Mouse (Mus musculus) megakaryocyte, embryonic 14.5 days (primary cell): ENCODE results near the gene Gm26661. TPM values are rescaled to one million over a fixed set of nuclear protein-coding genes. Genes with fewer than 3 reads are reported as not detected.

Source experiments
- H3K27me3 ChIP-seq: replicated peaks from 2 replicates; pipeline ENCODE3; 2012; ENCODE audit warnings: inconsistent platforms
- H3K36me3 ChIP-seq: replicated peaks from 2 replicates; pipeline ENCODE3; 2012; ENCODE audit warnings: low read length, inconsistent platforms, mixed read lengths
- H3K4me1 ChIP-seq: 2 replicates; pipeline ENCODE4 v1.6.1; 2012; ENCODE audit warnings: inconsistent platforms
- H3K4me3 ChIP-seq: replicated peaks from 2 replicates; pipeline ENCODE3; 2012; ENCODE audit warnings: moderate library complexity, mild to moderate bottlenecking, inconsistent platforms
- H3K9me3 ChIP-seq: 2 replicates; pipeline ENCODE4 v1.6.1; 2012; ENCODE audit warnings: inconsistent platforms
- FLI1 ChIP-seq: IDR thresholded peaks from 2 replicates; pipeline ENCODE4 v1.6.1; 2012; ENCODE audit warnings: low read length, inconsistent platforms, mixed read lengths
- GATA1 ChIP-seq: IDR thresholded peaks from 3 replicates; pipeline ENCODE4 v1.6.1; 2012; ENCODE audit warnings: mixed read lengths, low read length, inconsistent platforms, borderline replicate concordance
- polyA plus RNA-seq: library from polyadenylated mRNA; stranded (reverse); fragments of >175 nt; gene quantifications from 2 replicates; pipeline ENCODE4 v1.2.3, GENCODE M21; 2012; ENCODE audit warnings: low replicate concordance; ENCODE audit not compliant: insufficient read depth

Gene Gm26661
- polyA plus RNA-seq, 1 experiment: not detected

GRCm38 (mm10) chr14:7821341-7821740, 30.0 kb downstream of the Gm26661 start:
- Histone ChIP-seq H3K36me3 (no peaks in the 10 kb centered on the region), H3K4me3 (no peak overlapping the region), H3K4me1 (peaks cover 32% of the 10 kb centered on the region), H3K27me3 (peaks cover 25% of the 10 kb centered on the region), H3K9me3 (no peaks in the 10 kb centered on the region)
- TF ChIP-seq FLI1 (no peak), GATA1 (no peak)

GRCm38 (mm10) chr14:7822693-7823092, 31.3 kb downstream of the Gm26661 start:
- Histone ChIP-seq H3K4me1 (peaks cover 38% of the 10 kb centered on the region), H3K27me3 (peaks cover 25% of the 10 kb centered on the region), H3K4me3 (no peak overlapping the region), H3K9me3 (no peaks in the 10 kb centered on the region), H3K36me3 (no peaks in the 10 kb centered on the region)
- TF ChIP-seq FLI1 (no peak), GATA1 (no peak)

GRCm38 (mm10) chr14:7824651-7825268, 33.4 kb downstream of the Gm26661 start:
- Histone ChIP-seq H3K4me1 (peaks cover 18% of the 10 kb centered on the region), H3K36me3 (no peaks in the 10 kb centered on the region), H3K27me3 (peaks cover 8% of the 10 kb centered on the region), H3K9me3 (no peaks in the 10 kb centered on the region), H3K4me3 (no peak overlapping the region)
- no peak for TF ChIP-seq FLI1
- no peak for TF ChIP-seq GATA1

GRCm38 (mm10) chr14:7826151-7826937, 35.0 kb downstream of the Gm26661 start:
- Histone ChIP-seq H3K4me1 (peaks cover 18% of the 10 kb centered on the region), H3K4me3 (peak overlapping the region; percentile 33), H3K36me3 (no peaks in the 10 kb centered on the region), H3K27me3 (peaks cover 6% of the 10 kb centered on the region), H3K9me3 (peaks cover 4% of the 10 kb centered on the region; the same call in 1 of the 2 replicates)
- TF ChIP-seq GATA1: no peak
- no peak for TF ChIP-seq FLI1

GRCm38 (mm10) chr14:7829181-7829580, 37.8 kb downstream of the Gm26661 start:
- peaks cover 4% of the 10 kb centered on the region; the same call in 1 of the 2 replicates for H3K9me3 ChIP-seq
- peaks cover 27% of the 10 kb centered on the region for H3K4me1 ChIP-seq
- no peaks in the 10 kb centered on the region for H3K36me3 ChIP-seq
- H3K27me3 ChIP-seq: peaks cover 3% of the 10 kb centered on the region
- no peak overlapping the region for H3K4me3 ChIP-seq
- TF ChIP-seq FLI1 (no peak), GATA1 (no peak)

GRCm38 (mm10) chr14:7831770-7832439, 40.5 kb downstream of the Gm26661 start:
- TF ChIP-seq FLI1 (no peak), GATA1 (no peak)
- peaks cover 13% of the 10 kb centered on the region; the same call in 1 of the 2 replicates for H3K4me1 ChIP-seq
- no peaks in the 10 kb centered on the region for H3K27me3 ChIP-seq
- H3K4me3 ChIP-seq: no peak overlapping the region
- peaks cover 4% of the 10 kb centered on the region; the same call in 1 of the 2 replicates for H3K9me3 ChIP-seq
- no peaks in the 10 kb centered on the region for H3K36me3 ChIP-seq

GRCm38 (mm10) chr14:7832440-7832783, 41.0 kb downstream of the Gm26661 start:
- no peak overlapping the region for H3K4me3 ChIP-seq
- peaks cover 8% of the 10 kb centered on the region; the same call in 1 of the 2 replicates for H3K4me1 ChIP-seq
- TF ChIP-seq FLI1 (no peak), GATA1 (no peak)
- H3K9me3 ChIP-seq: peaks cover 4% of the 10 kb centered on the region; the same call in 1 of the 2 replicates
- H3K36me3 ChIP-seq: no peaks in the 10 kb centered on the region
- no peaks in the 10 kb centered on the region for H3K27me3 ChIP-seq

GRCm38 (mm10) chr14:7833458-7833857, 42.1 kb downstream of the Gm26661 start:
- Histone ChIP-seq H3K36me3 (no peaks in the 10 kb centered on the region), H3K27me3 (no peaks in the 10 kb centered on the region), H3K9me3 (peaks cover 4% of the 10 kb centered on the region; the same call in 1 of the 2 replicates), H3K4me1 (peaks cover 8% of the 10 kb centered on the region; the same call in 1 of the 2 replicates), H3K4me3 (no peak overlapping the region)
- TF ChIP-seq FLI1 (no peak), GATA1 (no peak)

GRCm38 (mm10) chr14:7838564-7839089, 47.2 kb downstream of the Gm26661 start:
- Histone ChIP-seq H3K4me1 (peaks cover 10% of the 10 kb centered on the region), H3K36me3 (no peaks in the 10 kb centered on the region), H3K9me3 (no peaks in the 10 kb centered on the region), H3K4me3 (no peak overlapping the region), H3K27me3 (no peaks in the 10 kb centered on the region)
- no peak for TF ChIP-seq GATA1
- TF ChIP-seq FLI1: no peak
